Mouse (Mus musculus): Measurements from ENCODE around the gene Crtac1.

The Crtac1 gene

GRCm38 (mm10) chr19:42425208-42425607 is 6.4 kb downstream of the Crtac1 start:
- DNase-seq (ENCODE audit: low read depth) = peak; percentile 14

DNA sequence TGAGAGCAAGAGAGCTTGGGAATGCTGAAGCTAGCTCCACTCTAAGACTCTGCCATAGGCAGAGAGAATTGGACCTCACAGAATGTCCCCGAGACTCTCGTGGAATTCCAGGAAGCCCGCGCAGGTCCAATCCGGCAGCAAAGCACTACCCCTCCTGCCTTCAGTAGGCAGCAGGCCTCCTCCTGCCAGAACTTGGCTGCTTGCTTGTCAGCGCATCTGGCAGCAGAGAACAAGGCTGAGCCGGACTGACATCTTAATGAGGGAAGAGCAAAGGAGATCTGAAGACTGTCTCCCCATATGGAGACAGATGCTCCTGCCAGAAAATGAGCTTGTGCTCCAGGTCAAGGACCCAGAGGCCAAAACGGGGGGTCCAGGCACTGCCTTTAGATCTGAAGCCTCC is 16.5 kb downstream of the Crtac1 start:
- DNase-seq (ENCODE audit: low read depth) = no peak

DNA sequence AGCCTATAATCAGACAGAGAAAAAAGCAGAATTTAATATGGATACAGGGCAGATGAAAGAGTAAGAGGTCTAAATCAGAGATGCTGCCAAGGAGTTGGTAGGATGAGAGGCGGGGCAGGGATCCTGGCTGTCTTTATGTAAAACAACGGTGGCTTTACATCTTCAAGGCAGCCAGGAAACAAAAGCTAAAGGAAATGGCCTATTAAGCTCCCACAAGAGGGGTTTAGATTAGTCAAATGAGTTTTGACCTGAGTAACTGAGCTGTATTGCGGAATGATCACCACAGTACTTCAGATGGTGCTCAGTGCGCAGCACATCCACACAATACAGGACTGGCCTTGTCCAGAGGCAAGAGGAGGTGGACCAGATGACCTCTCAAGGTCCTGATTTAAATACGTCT is 21.7 kb downstream of the Crtac1 start:
- no peak for DNase-seq (ENCODE audit: low read depth)

- DNase-seq (ENCODE audit: low read depth) = no peak
Observed at GRCm38 (mm10) chr19:42409226-42409625, 22.4 kb downstream of the Crtac1 start.

GRCm38 (mm10) chr19:42404364-42404763 is 27.2 kb downstream of the Crtac1 start:
- no peak for DNase-seq (ENCODE audit: low read depth)

DNA sequence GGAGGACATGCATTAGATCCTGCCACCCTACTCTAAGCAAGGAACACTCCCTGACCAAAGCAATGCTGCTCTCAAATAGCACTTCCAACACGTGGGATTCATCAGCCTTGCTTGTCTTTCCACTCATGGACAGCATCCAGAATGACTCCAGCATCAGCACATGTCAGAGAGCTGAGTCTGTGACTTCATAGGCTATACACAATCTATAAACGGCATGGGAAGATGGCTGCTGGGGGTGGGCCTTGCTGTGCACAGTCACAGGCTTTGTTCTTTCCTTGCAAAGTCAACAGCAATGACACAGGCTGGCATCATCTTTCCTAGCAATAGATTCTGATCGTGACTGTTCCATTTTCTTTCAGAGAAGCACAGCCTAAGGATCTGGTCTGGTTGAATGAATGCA is 31.6 kb downstream of the Crtac1 start:
- no peak for DNase-seq (ENCODE audit: low read depth)

DNA sequence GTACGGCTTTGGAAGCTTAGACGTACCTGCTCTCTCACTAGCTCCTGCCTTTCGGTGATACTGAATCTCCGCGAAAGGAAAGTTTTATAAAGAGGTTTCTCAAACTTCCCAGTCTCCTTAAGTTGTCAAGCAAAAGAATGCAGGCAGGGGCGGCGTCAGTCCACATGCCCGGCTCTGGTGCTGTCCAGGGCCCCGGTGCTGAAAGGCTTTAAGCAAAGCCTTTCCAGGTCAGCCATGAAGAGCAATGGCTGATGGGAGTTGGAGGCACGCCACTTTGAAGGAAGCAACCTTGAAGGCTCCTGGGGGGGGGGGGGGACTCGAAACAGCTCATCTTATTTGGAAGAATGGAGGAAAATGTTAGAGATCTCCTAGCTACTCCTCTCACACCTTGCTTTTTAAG is 34.3 kb downstream of the Crtac1 start:
- no peak for DNase-seq (ENCODE audit: low read depth)

GRCm38 (mm10) chr19:42394848-42395534 is 36.6 kb downstream of the Crtac1 start:
- no peak for DNase-seq (ENCODE audit: low read depth)

GRCm38 (mm10) chr19:42393920-42394319 is 37.7 kb downstream of the Crtac1 start:
- no peak for DNase-seq (ENCODE audit: low read depth)

- DNase-seq (ENCODE audit: low read depth) = no peak
Observed at GRCm38 (mm10) chr19:42392094-42392493, 39.5 kb downstream of the Crtac1 start.

DNA sequence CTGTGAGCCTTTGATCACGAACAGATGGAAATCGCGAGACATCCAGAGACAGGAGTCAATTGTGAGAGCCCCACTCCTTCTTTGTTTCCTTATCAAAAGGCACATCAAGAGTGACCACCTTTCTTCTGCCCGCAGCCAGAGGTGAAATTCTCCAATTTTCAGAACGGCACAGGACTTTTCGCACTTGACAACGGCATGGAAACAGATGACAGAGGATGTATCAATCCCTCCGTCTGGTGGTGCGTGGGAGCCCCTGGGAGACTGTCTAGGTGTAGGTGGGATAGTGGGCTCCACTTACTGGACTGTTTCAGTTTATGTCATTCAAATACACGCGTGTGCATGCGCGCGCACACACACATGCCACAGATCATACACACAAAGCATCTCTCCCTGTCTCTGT is 42.0 kb downstream of the Crtac1 start:
- no peak for DNase-seq (ENCODE audit: low read depth)

DNA sequence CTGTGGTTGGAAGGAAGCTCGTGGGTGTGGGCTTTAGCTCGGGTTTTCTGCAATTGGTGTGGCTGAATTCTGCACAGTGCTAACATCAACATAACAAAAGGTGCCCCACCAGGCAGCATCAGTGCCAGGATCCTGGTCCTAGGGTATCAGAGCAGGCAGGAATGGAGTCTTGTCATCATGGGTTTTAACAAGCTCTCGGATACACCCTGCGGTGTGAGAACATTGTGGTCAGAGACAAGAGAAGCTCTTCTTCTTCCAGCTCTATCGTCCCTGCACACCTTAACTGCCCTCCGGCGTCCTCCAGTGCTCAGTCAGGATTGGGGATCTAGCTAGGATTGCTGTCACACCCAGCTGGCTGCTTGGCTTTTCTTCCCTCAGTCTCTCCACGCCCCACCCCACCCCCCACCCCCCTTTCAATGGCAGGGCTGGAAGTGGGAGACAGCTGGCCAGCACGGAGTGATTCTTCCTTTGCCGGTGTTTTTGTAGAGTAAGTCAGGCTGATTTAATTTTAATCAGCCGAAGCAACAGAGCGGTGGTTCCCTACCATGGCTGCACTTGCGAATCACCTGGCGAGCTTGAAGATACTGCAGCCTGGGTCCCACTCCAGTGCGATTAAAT is 46.5 kb downstream of the Crtac1 start:
- DNase-seq (ENCODE audit: low read depth) = no peak

- no peak for DNase-seq (ENCODE audit: low read depth)
Observed at GRCm38 (mm10) chr19:42380981-42381373, 50.6 kb downstream of the Crtac1 start.

DNA sequence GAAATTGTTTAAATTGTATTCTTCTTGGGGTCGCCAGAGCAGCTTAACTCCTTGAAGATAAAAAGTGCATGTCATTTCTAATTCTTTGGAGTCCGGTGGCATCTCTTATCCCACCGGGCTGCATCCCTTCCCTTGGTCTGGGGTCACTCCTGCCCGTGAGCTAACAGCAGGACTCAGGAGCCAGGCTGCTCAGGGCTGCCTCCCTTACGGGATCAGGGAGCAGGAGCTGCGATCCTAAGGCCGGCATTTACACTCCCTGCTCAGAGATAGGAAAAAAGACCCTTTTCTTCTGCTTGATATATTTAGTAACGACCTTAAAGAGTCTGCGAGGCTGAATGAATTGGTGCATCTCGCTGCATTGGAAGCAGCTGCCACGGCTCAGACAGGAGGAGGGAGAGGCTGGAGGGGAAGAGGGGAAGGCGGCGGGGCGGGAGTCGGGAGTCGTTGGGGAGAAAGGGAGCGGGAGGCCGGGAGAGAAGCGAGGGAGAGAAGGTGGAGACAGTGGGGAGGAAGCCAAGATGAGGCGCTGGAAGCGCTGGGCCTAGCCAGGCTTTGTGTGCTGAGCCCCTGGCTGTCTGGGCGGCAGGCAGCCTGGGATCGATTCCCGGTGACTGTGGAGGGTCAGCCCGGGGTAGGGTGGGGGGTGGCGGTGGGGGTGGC is 51.1 kb downstream of the Crtac1 start:
- DNase-seq (ENCODE audit: low read depth) = no peak

- DNase-seq (ENCODE audit: low read depth) = no peak
Observed at GRCm38 (mm10) chr19:42379798-42380197, 51.8 kb downstream of the Crtac1 start.

- DNase-seq (ENCODE audit: low read depth) = no peak
Observed at GRCm38 (mm10) chr19:42377206-42377605, 54.4 kb downstream of the Crtac1 start.

- no peak for DNase-seq (ENCODE audit: low read depth)
Observed at GRCm38 (mm10) chr19:42363551-42363950, 68.0 kb downstream of the Crtac1 start.

GRCm38 (mm10) chr19:42358406-42358805 is 73.2 kb downstream of the Crtac1 start:
- no peak for DNase-seq (ENCODE audit: low read depth)

DNA sequence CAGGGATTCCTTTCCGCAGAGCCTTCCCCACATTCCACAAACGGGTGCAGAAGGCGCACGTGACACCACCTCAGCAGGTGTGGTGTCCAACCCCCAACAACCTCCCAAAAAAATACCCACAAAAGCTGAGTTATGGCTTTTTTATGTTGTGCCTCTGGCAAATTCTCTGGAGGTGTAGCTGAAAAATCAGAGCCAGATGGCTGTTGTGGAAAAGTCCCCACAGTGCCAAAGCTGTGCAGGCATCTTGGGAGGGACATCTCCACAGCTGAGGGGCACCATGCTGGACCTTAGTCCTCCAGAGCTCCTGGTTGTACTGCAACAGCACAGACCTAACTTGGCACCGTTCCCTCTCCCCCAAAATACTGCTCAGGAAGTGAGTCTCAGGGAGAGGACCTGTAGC is 74.7 kb downstream of the Crtac1 start:
- DNase-seq (ENCODE audit: low read depth) = no peak

GRCm38 (mm10) chr19:42355476-42355875 is 76.1 kb downstream of the Crtac1 start:
- DNase-seq (ENCODE audit: low read depth) = no peak

GRCm38 (mm10) chr19:42341183-42341582 is 90.4 kb downstream of the Crtac1 start:
- DNase-seq (ENCODE audit: low read depth) = peak; percentile 28

GRCm38 (mm10) chr19:42332081-42332736 is 99.4 kb downstream of the Crtac1 start:
- peak; percentile 3 for DNase-seq (ENCODE audit: low read depth)

DNA sequence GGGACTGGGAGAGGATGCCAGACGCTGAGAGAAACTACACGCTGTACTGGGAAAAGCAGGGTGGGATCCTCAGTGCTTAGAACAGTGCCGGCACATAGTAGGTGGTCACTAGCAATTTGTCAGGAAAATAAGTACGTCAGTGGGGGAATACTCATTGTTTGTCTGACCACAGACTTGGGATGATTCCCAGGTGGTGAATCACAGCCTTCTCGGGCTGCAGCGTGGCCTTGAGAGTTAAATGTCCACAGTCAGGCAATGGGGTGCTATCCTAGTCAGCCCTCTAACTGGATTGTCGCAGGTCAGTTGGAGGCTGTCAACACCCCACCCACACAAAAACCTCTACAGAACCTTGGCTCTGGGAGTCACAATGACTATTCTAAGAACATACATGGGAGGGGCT is 100.1 kb downstream of the Crtac1 start:
- DNase-seq (ENCODE audit: low read depth) = no peak
